Mouse (Mus musculus) heart, postnatal 36 days (tissue): ENCODE measurements around the gene Fam3b. TPM values are rescaled to one million over a fixed set of nuclear protein-coding genes. Genes with fewer than 3 reads are reported as not detected.
A peak's percentile ranks its signal among the peaks of the same experiment; 100 is the strongest.

Source experiments
- DNase-seq, 2 experiments: peaks; one replicate each; pipeline ENCODE4 v3.0.0; 2021 to 2022
- intact Hi-C: fragments of 180-260 bp; cut with DNase I; formaldehyde crosslinking; loops from one replicate; pipeline ENCODE4 v1.15.1; 2025
- total RNA-seq, 2 experiments: library from RNA; stranded (reverse); gene quantifications; 2 replicates each; pipeline ENCODE4 v1.2.3; 2021

Gene Fam3b
- total RNA-seq, result not detected

- intact Hi-C loops, result no loop called here
- no peak for DNase-seq
Measured at GRCm38 (mm10) chr16:97514099-97514940, at the start of gene Fam3b. Fam3b (minus strand) TSS chr16:97514816.

GRCm38 (mm10) chr16:97544340-97544739 is 29.7 kb upstream of the Fam3b start:
- DNase-seq, result no peak
- intact Hi-C loops, result no loop called here

- intact Hi-C loops, result loop anchor here (5.0 kb wide), 1 partner anchor 75 kb away; the partner anchor contains the start of gene Mx1
- DNase-seq, result no peak
Measured at GRCm38 (mm10) chr16:97536859-97537258, 22.2 kb upstream of the Fam3b start.

GRCm38 (mm10) chr16:97535808-97536413 is 21.3 kb upstream of the Fam3b start:
- peak; percentile 73 for DNase-seq

GRCm38 (mm10) chr16:97534876-97535461 is 20.4 kb upstream of the Fam3b start:
- intact Hi-C loops, result loop anchor here (5.0 kb wide), 1 partner anchor 73 kb away; the partner anchor contains the start of gene Mx1
- peak; percentile 67 to 69 for DNase-seq

More at GRCm38 (mm10) chr16:97535808-97536413, 21.3 kb upstream of the Fam3b start:
- intact Hi-C loops, result loop anchor here (5.0 kb wide), 1 partner anchor 74 kb away; the partner anchor contains the start of gene Mx1

- intact Hi-C loops, result no loop called here
- DNase-seq, result no peak
Measured at GRCm38 (mm10) chr16:97534448-97534847, 19.8 kb upstream of the Fam3b start.

GRCm38 (mm10) chr16:97533751-97534150 is 19.1 kb upstream of the Fam3b start:
- intact Hi-C loops, result no loop called here
- no peak for DNase-seq

GRCm38 (mm10) chr16:97533126-97533525 is 18.5 kb upstream of the Fam3b start:
- intact Hi-C loops, result no loop called here
- DNase-seq, result no peak

GRCm38 (mm10) chr16:97529241-97529640 is 14.6 kb upstream of the Fam3b start:
- intact Hi-C loops, result no loop called here
- no peak for DNase-seq

- intact Hi-C loops, result loop anchor here (1.0 to 5.0 kb wide), 2 partner anchors 70 to 254 kb away; no protein-coding TSS in a partner anchor
- peak; percentile 43 to 66 for DNase-seq
Measured at GRCm38 (mm10) chr16:97523024-97523423, 8.4 kb upstream of the Fam3b start.

- intact Hi-C loops, result loop anchor here (5.0 kb wide), 1 partner anchor 255 kb away; no protein-coding TSS in a partner anchor
- DNase-seq, result no peak
Measured at GRCm38 (mm10) chr16:97521983-97522382, 7.4 kb upstream of the Fam3b start.

GRCm38 (mm10) chr16:97516341-97516740 is 1.7 kb upstream of the Fam3b start:
- intact Hi-C loops, result no loop called here
- DNase-seq, result no peak

GRCm38 (mm10) chr16:97512347-97512751 is 2.3 kb downstream of the Fam3b start:
- no peak for DNase-seq
- intact Hi-C loops, result no loop called here

- no peak for DNase-seq
- intact Hi-C loops, result no loop called here
Measured at GRCm38 (mm10) chr16:97511495-97511894, 3.1 kb downstream of the Fam3b start.

GRCm38 (mm10) chr16:97510849-97511248 is 3.8 kb downstream of the Fam3b start:
- DNase-seq, result no peak
- intact Hi-C loops, result no loop called here

GRCm38 (mm10) chr16:97507783-97508182 is 6.8 kb downstream of the Fam3b start:
- intact Hi-C loops, result no loop called here
- DNase-seq, result no peak

- intact Hi-C loops, result no loop called here
- DNase-seq, result no peak
Measured at GRCm38 (mm10) chr16:97504793-97505192, 9.8 kb downstream of the Fam3b start.

GRCm38 (mm10) chr16:97503849-97504248 is 10.8 kb downstream of the Fam3b start:
- no peak for DNase-seq
- intact Hi-C loops, result no loop called here

- no peak for DNase-seq
- intact Hi-C loops, result no loop called here
Measured at GRCm38 (mm10) chr16:97500901-97501300, 13.7 kb downstream of the Fam3b start.

GRCm38 (mm10) chr16:97499450-97499849 is 15.2 kb downstream of the Fam3b start:
- intact Hi-C loops, result no loop called here
- DNase-seq, result no peak

- intact Hi-C loops, result no loop called here
- DNase-seq, result no peak
Measured at GRCm38 (mm10) chr16:97498139-97498538, 16.5 kb downstream of the Fam3b start.
